Mouse (Mus musculus) embryonic facial prominence, embryonic 11.5 days (tissue): ENCODE measurements around the gene Cyp8b1. TPM values are rescaled to one million over a fixed set of nuclear protein-coding genes. Genes with fewer than 3 reads are reported as not detected.

Experiments used
- ATAC-seq: fragments of 200-750 bp; cut with Nextera tagmentation; replicated peaks from 2 replicates; pipeline ENCODE4 v1.8.0; 2017; ENCODE audit warnings: low read depth; ENCODE audit not compliant: insufficient number of reproducible peaks, low FRiP score, low TSS enrichment
- DNase-seq: peaks from one replicate; pipeline ENCODE4 v3.0.0-alpha.2; 2015; ENCODE audit warnings: low spot score
- H3K27ac ChIP-seq: fragments of 300-500 bp; sonication (generic); replicated peaks from 2 replicates; pipeline ENCODE4 v1.5.1; 2014; ENCODE audit warnings: mild to moderate bottlenecking, low read depth, low read length, control low read depth
- H3K27me3 ChIP-seq: fragments of 300-500 bp; sonication (generic); 2 replicates; pipeline ENCODE4 v1.6.1; 2014; ENCODE audit warnings: mild to moderate bottlenecking, low read length, moderate library complexity, mixed read lengths; ENCODE audit not compliant: control insufficient read depth, insufficient read depth
- H3K36me3 ChIP-seq: fragments of 300-500 bp; sonication (generic); replicated peaks from 2 replicates; pipeline ENCODE4 v1.6.1; 2014; ENCODE audit warnings: low read depth, mild to moderate bottlenecking, low read length, moderate library complexity, mixed read lengths; ENCODE audit not compliant: control insufficient read depth, insufficient read depth
- H3K4me1 ChIP-seq: fragments of 300-500 bp; sonication (generic); 2 replicates; pipeline ENCODE4 v1.6.1; 2014; ENCODE audit warnings: low read length, mixed read lengths; ENCODE audit not compliant: control insufficient read depth, insufficient read depth
- H3K4me2 ChIP-seq: fragments of 300-500 bp; sonication (generic); 2 replicates; pipeline ENCODE4 v1.6.1; 2014; ENCODE audit warnings: low read depth, mild to moderate bottlenecking, control low read depth, low read length, moderate library complexity
- H3K4me3 ChIP-seq: fragments of 300-500 bp; sonication (generic); 2 replicates; pipeline ENCODE4 v1.5.1; 2014; ENCODE audit warnings: low read depth, low read length, control low read depth
- H3K9ac ChIP-seq: fragments of 300-500 bp; sonication (generic); replicated peaks from 2 replicates; pipeline ENCODE4 v1.6.1; 2014; ENCODE audit warnings: mild to moderate bottlenecking, control low read depth, low read length
- H3K9me3 ChIP-seq: fragments of 300-500 bp; sonication (generic); replicated peaks from 2 replicates; pipeline ENCODE4 v1.6.1; 2016; ENCODE audit warnings: mild to moderate bottlenecking, low read length, inconsistent platforms, mixed read lengths; ENCODE audit not compliant: control insufficient read depth
- WGBS: fragments of 180-500 bp; shearing (Covaris S2); extraction: QIAGEN DNeasy Blood & Tissue Kit; methylation state at CpG from one replicate; pipeline ENCODE4 v1.1.7; 2014; 5-methylcytosine and 5-hydroxymethylcytosine counted together
- polyA plus RNA-seq: library from polyadenylated mRNA; unstranded; fragments of >200 nt; fragmentation: Nextera tagmentation; extraction: Ambion mirVana; gene quantifications from 2 replicates; pipeline ENCODE4 v1.2.1, GENCODE M21; 2014

The Cyp8b1 gene
- polyA plus RNA-seq, 1 experiment from 2014 or later, result not detected

- ATAC-seq (no peak), DNase-seq (no peak)
- Histone ChIP-seq H3K9ac (no peak overlapping the region), H3K36me3 (no peaks in the 10 kb centered on the region), H3K9me3 (no peaks in the 10 kb centered on the region), H3K4me2 (no peak overlapping the region), H3K27ac (no peak overlapping the region), H3K27me3 (no peaks in the 10 kb centered on the region), H3K4me1 (no peaks in the 10 kb centered on the region), H3K4me3 (no peak overlapping the region)
- 82% methylated on average over 3 of the region's 3 CpGs for WGBS
These were observed 27.5 kb upstream of the Cyp8b1 start for GRCm38 (mm10) chr9:121943628-121944027.

- Histone ChIP-seq H3K4me3 (no peak overlapping the region), H3K4me1 (no peaks in the 10 kb centered on the region), H3K36me3 (no peaks in the 10 kb centered on the region), H3K9ac (no peak overlapping the region), H3K27ac (no peak overlapping the region), H3K4me2 (no peak overlapping the region), H3K27me3 (no peaks in the 10 kb centered on the region), H3K9me3 (no peaks in the 10 kb centered on the region)
- no peak for DNase-seq
- no peak for ATAC-seq
- WGBS, result 87% methylated on average over 3 of the region's 3 CpGs
These were observed 26.9 kb upstream of the Cyp8b1 start for GRCm38 (mm10) chr9:121943005-121943404.

- DNase-seq (peak; percentile 64), ATAC-seq (peak; percentile 74)
- Histone ChIP-seq H3K4me3 (peak overlapping the region; percentile 45), H3K4me1 (no peaks in the 10 kb centered on the region), H3K4me2 (peak overlapping the region; percentile 32), H3K27ac (no peak overlapping the region), H3K27me3 (no peaks in the 10 kb centered on the region), H3K9ac (peak overlapping the region; percentile 60), H3K36me3 (no peaks in the 10 kb centered on the region), H3K9me3 (no peaks in the 10 kb centered on the region)
- 48% methylated on average over 21 of the region's 21 CpGs for WGBS
These were observed 21.8 kb upstream of the Cyp8b1 start for GRCm38 (mm10) chr9:121937944-121938355.

- ATAC-seq (peak; percentile 30; the same call in 1 of the 2 replicates), DNase-seq (no peak)
- H3K9me3 ChIP-seq, result no peaks in the 10 kb centered on the region
- WGBS, result 67% methylated on average over 6 of the region's 6 CpGs
- peak overlapping the region; percentile 32 for H3K9ac ChIP-seq
- peak overlapping the region; percentile 45 for H3K4me3 ChIP-seq
- H3K36me3 ChIP-seq, result no peaks in the 10 kb centered on the region
- H3K4me2 ChIP-seq, result peak overlapping the region; percentile 32; the same call in 1 of the 2 replicates
- H3K27ac ChIP-seq, result no peak overlapping the region
- H3K27me3 ChIP-seq, result no peaks in the 10 kb centered on the region
- no peaks in the 10 kb centered on the region for H3K4me1 ChIP-seq
These were observed 21.4 kb upstream of the Cyp8b1 start for GRCm38 (mm10) chr9:121937451-121937864.

- Histone ChIP-seq H3K4me1 (no peaks in the 10 kb centered on the region), H3K27me3 (no peaks in the 10 kb centered on the region), H3K4me2 (no peak overlapping the region), H3K9ac (no peak overlapping the region), H3K9me3 (no peaks in the 10 kb centered on the region), H3K36me3 (no peaks in the 10 kb centered on the region), H3K4me3 (no peak overlapping the region), H3K27ac (no peak overlapping the region)
- DNase-seq (peak; percentile 12), ATAC-seq (0 out of 2 replicates have a peak, but pooled peaks have one; percentile 15)
- 79% methylated on average over 1 of the region's 1 CpGs for WGBS
These were observed 20.8 kb upstream of the Cyp8b1 start for GRCm38 (mm10) chr9:121936952-121937351.

- H3K9me3 ChIP-seq, result no peaks in the 10 kb centered on the region
- 85% methylated on average over 4 of the region's 4 CpGs for WGBS
These were observed 18.8 kb upstream of the Cyp8b1 start for GRCm38 (mm10) chr9:121934856-121935255.

GRCm38 (mm10) chr9:121928498-121928897 is 12.4 kb upstream of the Cyp8b1 start:
- no peaks in the 10 kb centered on the region for H3K27me3 ChIP-seq
- no peak overlapping the region for H3K4me3 ChIP-seq
- H3K4me2 ChIP-seq, result no peak overlapping the region
- H3K9ac ChIP-seq, result no peak overlapping the region
- peaks cover 3% of the 10 kb centered on the region; the same call in 1 of the 2 replicates for H3K4me1 ChIP-seq
- WGBS, result 27% methylated on average over 2 of the region's 2 CpGs
- DNase-seq (peak; percentile 35), ATAC-seq (no peak)
- H3K27ac ChIP-seq, result no peak overlapping the region
- H3K9me3 ChIP-seq, result no peaks in the 10 kb centered on the region
- no peaks in the 10 kb centered on the region for H3K36me3 ChIP-seq

More at GRCm38 (mm10) chr9:121934856-121935255, 18.8 kb upstream of the Cyp8b1 start:
- Histone ChIP-seq H3K4me1 (no peaks in the 10 kb centered on the region), H3K4me2 (no peak overlapping the region), H3K27ac (no peak overlapping the region), H3K27me3 (no peaks in the 10 kb centered on the region), H3K36me3 (no peaks in the 10 kb centered on the region), H3K4me3 (no peak overlapping the region), H3K9ac (no peak overlapping the region)
- ATAC-seq, result no peak
- DNase-seq, result no peak

GRCm38 (mm10) chr9:121927721-121928120 is 11.6 kb upstream of the Cyp8b1 start:
- DNase-seq (no peak), ATAC-seq (no peak)
- H3K9ac ChIP-seq, result no peak overlapping the region
- peaks cover 3% of the 10 kb centered on the region; the same call in 1 of the 2 replicates for H3K4me1 ChIP-seq
- H3K9me3 ChIP-seq, result no peaks in the 10 kb centered on the region
- H3K4me2 ChIP-seq, result no peak overlapping the region
- WGBS, result 75% methylated on average over 7 of the region's 7 CpGs
- H3K27ac ChIP-seq, result no peak overlapping the region
- H3K27me3 ChIP-seq, result no peaks in the 10 kb centered on the region
- no peaks in the 10 kb centered on the region for H3K36me3 ChIP-seq
- H3K4me3 ChIP-seq, result no peak overlapping the region
